Mouse (Mus musculus) layer of hippocampus, postnatal 14 days (tissue): ENCODE measurements at regions not wholly inside any gene's neighbourhood (a gene's known extent, or its start where the extent isn't known, plus 50 kb on each side); places are given as distances from the start of the nearest gene placed in this dataset.
A peak's percentile ranks its signal among the peaks of the same experiment; 100 is the strongest.
"Not testable (repeated sequence)": the region's sequence is repeated elsewhere in the genome, so short reads cannot be mapped to it uniquely, and the experiment has no call there.

Experiments
- DNase-seq, 2 experiments: peaks; one replicate each; pipeline ENCODE4 v3.0.0; 2021 to 2022; ENCODE audit warnings: low spot score in 2 of 2, mixed read lengths in 1 of 2

GRCm38 (mm10) chrX:50675356-50675755, 165.5 kb upstream of the Stk26 start:
- DNase-seq: peak in 1 of 2 experiments; percentile 41

- DNase-seq: peak; percentile 45 to 64
Measured at GRCm38 (mm10) chrX:50657835-50658565, 182.8 kb upstream of the Stk26 start.

- DNase-seq: no peak
Measured at GRCm38 (mm10) chrX:50657180-50657834, 183.5 kb upstream of the Stk26 start.

- DNase-seq: not testable (repeated sequence)
Measured at GRCm38 (mm10) chrX:50655380-50655779, 185.5 kb upstream of the Stk26 start.

GRCm38 (mm10) chrX:50641347-50641746, 199.5 kb upstream of the Stk26 start:
- no peak for DNase-seq

GRCm38 (mm10) chrX:50635634-50636033, 205.2 kb upstream of the Stk26 start:
- DNase-seq: no peak

- DNase-seq: peak; percentile 72 to 83
Measured at GRCm38 (mm10) chrX:50634842-50635615, 205.8 kb upstream of the Stk26 start.

GRCm38 (mm10) chrX:50632536-50632935, 204.2 kb upstream of the Olfr1324 start:
- no peak for DNase-seq

GRCm38 (mm10) chrX:50625336-50625735, 197.0 kb upstream of the Olfr1324 start:
- no peak for DNase-seq

GRCm38 (mm10) chrX:50622984-50623455, 194.7 kb upstream of the Olfr1324 start:
- DNase-seq: peak in 1 of 2 experiments; percentile 92

GRCm38 (mm10) chrX:50620909-50621308, 192.6 kb upstream of the Olfr1324 start:
- peak in 1 of 2 experiments; percentile 78 for DNase-seq

GRCm38 (mm10) chrX:50619919-50620318, 191.6 kb upstream of the Olfr1324 start:
- peak in 1 of 2 experiments; percentile 94 for DNase-seq

- DNase-seq: no peak
Measured at GRCm38 (mm10) chrX:50618936-50619335, 190.6 kb upstream of the Olfr1324 start.

- peak in 1 of 2 experiments; percentile 92 for DNase-seq
Measured at GRCm38 (mm10) chrX:50616920-50617319, 188.6 kb upstream of the Olfr1324 start.

GRCm38 (mm10) chrX:50614874-50615273, 186.6 kb upstream of the Olfr1324 start:
- DNase-seq: peak in 1 of 2 experiments; percentile 93

GRCm38 (mm10) chrX:50614367-50614766, 186.1 kb upstream of the Olfr1324 start:
- DNase-seq: peak in 1 of 2 experiments; percentile 83

GRCm38 (mm10) chrX:50611765-50612591, 183.7 kb upstream of the Olfr1324 start:
- peak in 1 of 2 experiments; percentile 97 for DNase-seq

- DNase-seq: peak in 1 of 2 experiments; percentile 60
Measured at GRCm38 (mm10) chrX:50608141-50608540, 179.8 kb upstream of the Olfr1324 start.

- DNase-seq: peak in 1 of 2 experiments; percentile 95
Measured at GRCm38 (mm10) chrX:50607636-50608035, 179.3 kb upstream of the Olfr1324 start.

GRCm38 (mm10) chrX:50605517-50605916, 177.2 kb upstream of the Olfr1324 start:
- DNase-seq: peak in 1 of 2 experiments; percentile 94
